Mouse (Mus musculus): Measurements from ENCODE around the gene Pfn1. TPM values are rescaled to one million over a fixed set of nuclear protein-coding genes. Genes with fewer than 3 reads are reported as not detected.

Pfn1 gene
- total and polyA plus RNA-seq, 2 experiments from 2014 or later = 408 to 687 TPM

DNA sequence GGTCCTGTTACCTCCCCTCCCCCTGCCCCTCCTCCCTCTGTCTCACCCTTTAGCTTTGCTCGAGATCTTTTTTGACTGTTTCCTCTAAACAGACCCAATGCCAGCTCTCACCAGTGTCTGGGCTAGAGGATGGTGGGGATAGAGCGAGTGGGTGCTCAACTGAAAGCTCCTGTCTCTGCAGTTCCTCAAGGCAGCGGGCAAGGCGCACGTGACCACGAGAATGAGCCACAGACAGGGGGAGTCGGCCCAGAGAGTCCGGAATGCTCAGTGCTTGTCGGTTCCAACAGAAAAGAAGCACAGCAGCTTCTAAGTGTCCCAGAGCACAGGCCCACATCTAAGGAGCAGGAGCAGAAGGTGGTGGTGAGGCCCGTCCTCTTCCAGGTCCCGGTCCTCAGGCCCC, 20.1 kb upstream of the Pfn1 start:
- Histone ChIP-seq H3K9ac (no peak overlapping the region), H3K4me2 (ENCODE audit: low read depth) (no peak overlapping the region), H3K4me1 (ENCODE audit: insufficient read depth) (peaks cover 9% of the 10 kb centered on the region; the same call in 1 of the 2 replicates), H3K27me3 (ENCODE audit: insufficient read depth, low read length) (no peaks in the 10 kb centered on the region), H3K36me3 (ENCODE audit: insufficient read depth) (peaks cover 56% of the 10 kb centered on the region), H3K4me3 (ENCODE audit: low read depth, low read length) (no peak overlapping the region), H3K27ac (ENCODE audit: low read depth, low read length) (no peak overlapping the region), H3K9me3 (ENCODE audit: low read length) (no peaks in the 10 kb centered on the region)
- ATAC-seq (no peak), DNase-seq (no peak)
- WGBS = 63% methylated on average over 11 of the region's 11 CpGs
- TF ChIP-seq CTCF (IDR thresholded peaks at IDR 0.05; ENCODE audit: low read depth) = no peak

- Histone ChIP-seq H3K27ac (ENCODE audit: low read depth, low read length) (no peak overlapping the region), H3K36me3 (ENCODE audit: insufficient read depth) (peaks cover 51% of the 10 kb centered on the region), H3K4me2 (ENCODE audit: low read depth) (no peak overlapping the region), H3K9me3 (ENCODE audit: low read length) (no peaks in the 10 kb centered on the region), H3K4me1 (ENCODE audit: insufficient read depth) (peaks cover 9% of the 10 kb centered on the region; the same call in 1 of the 2 replicates), H3K9ac (no peak overlapping the region), H3K27me3 (ENCODE audit: insufficient read depth, low read length) (no peaks in the 10 kb centered on the region), H3K4me3 (ENCODE audit: low read depth, low read length) (no peak overlapping the region)
- 65% methylated on average over 6 of the region's 6 CpGs for WGBS
- ATAC-seq = no peak
- TF ChIP-seq CTCF (IDR thresholded peaks at IDR 0.05; ENCODE audit: low read depth) = no peak
- no peak for DNase-seq
Measured at GRCm38 (mm10) chr11:70674014-70674413, 19.6 kb upstream of the Pfn1 start.

- no peak for TF ChIP-seq CTCF (IDR thresholded peaks at IDR 0.05; ENCODE audit: low read depth)
- no peak overlapping the region for H3K9ac ChIP-seq
- H3K4me2 ChIP-seq (ENCODE audit: low read depth) = no peak overlapping the region
- no peaks in the 10 kb centered on the region for H3K9me3 ChIP-seq (ENCODE audit: low read length)
- DNase-seq (no peak), ATAC-seq (no peak)
- H3K27ac ChIP-seq (ENCODE audit: low read depth, low read length) = 0 out of 2 replicates have a peak overlapping the region, but pooled peaks have one; percentile 15
- no peaks in the 10 kb centered on the region for H3K27me3 ChIP-seq (ENCODE audit: insufficient read depth, low read length)
- no peak overlapping the region for H3K4me3 ChIP-seq (ENCODE audit: low read depth, low read length)
- WGBS = 79% methylated on average over 16 of the region's 16 CpGs
- peaks cover 35% of the 10 kb centered on the region for H3K36me3 ChIP-seq (ENCODE audit: insufficient read depth)
- H3K4me1 ChIP-seq (ENCODE audit: insufficient read depth) = peaks cover 9% of the 10 kb centered on the region; the same call in 1 of the 2 replicates
Measured at GRCm38 (mm10) chr11:70671333-70672047, 17.0 kb upstream of the Pfn1 start.

GRCm38 (mm10) chr11:70670483-70670882, 16.0 kb upstream of the Pfn1 start:
- 35% methylated on average over 14 of the region's 14 CpGs for WGBS
- ATAC-seq = no peak
- peaks cover 9% of the 10 kb centered on the region; the same call in 1 of the 2 replicates for H3K4me1 ChIP-seq (ENCODE audit: insufficient read depth)
- H3K4me3 ChIP-seq (ENCODE audit: low read depth, low read length) = peak overlapping the region; percentile 70
- peak overlapping the region; percentile 80 for H3K9ac ChIP-seq
- H3K9me3 ChIP-seq (ENCODE audit: low read length) = no peaks in the 10 kb centered on the region
- H3K36me3 ChIP-seq (ENCODE audit: insufficient read depth) = peaks cover 27% of the 10 kb centered on the region
- H3K27ac ChIP-seq (ENCODE audit: low read depth, low read length) = peak overlapping the region; percentile 97
- TF ChIP-seq CTCF (IDR thresholded peaks at IDR 0.05; ENCODE audit: low read depth) = no peak
- peak overlapping the region; percentile 87 for H3K4me2 ChIP-seq (ENCODE audit: low read depth)
- no peak for DNase-seq
- no peaks in the 10 kb centered on the region for H3K27me3 ChIP-seq (ENCODE audit: insufficient read depth, low read length)

GRCm38 (mm10) chr11:70669582-70670345, 15.3 kb upstream of the Pfn1 start:
- peak overlapping the region; percentile 80 for H3K9ac ChIP-seq
- DNase-seq (peak; percentile 79), ATAC-seq (peak; percentile 12)
- peaks cover 26% of the 10 kb centered on the region for H3K36me3 ChIP-seq (ENCODE audit: insufficient read depth)
- H3K4me3 ChIP-seq (ENCODE audit: low read depth, low read length) = peak overlapping the region; percentile 70
- H3K9me3 ChIP-seq (ENCODE audit: low read length) = no peaks in the 10 kb centered on the region
- peaks cover 9% of the 10 kb centered on the region; the same call in 1 of the 2 replicates for H3K4me1 ChIP-seq (ENCODE audit: insufficient read depth)
- H3K4me2 ChIP-seq (ENCODE audit: low read depth) = peak overlapping the region; percentile 87
- WGBS = 4% methylated on average over 31 of the region's 31 CpGs
- peak; percentile 63 for TF ChIP-seq CTCF (IDR thresholded peaks at IDR 0.05; ENCODE audit: low read depth)
- peak overlapping the region; percentile 97 for H3K27ac ChIP-seq (ENCODE audit: low read depth, low read length)
- no peaks in the 10 kb centered on the region for H3K27me3 ChIP-seq (ENCODE audit: insufficient read depth, low read length)

DNA sequence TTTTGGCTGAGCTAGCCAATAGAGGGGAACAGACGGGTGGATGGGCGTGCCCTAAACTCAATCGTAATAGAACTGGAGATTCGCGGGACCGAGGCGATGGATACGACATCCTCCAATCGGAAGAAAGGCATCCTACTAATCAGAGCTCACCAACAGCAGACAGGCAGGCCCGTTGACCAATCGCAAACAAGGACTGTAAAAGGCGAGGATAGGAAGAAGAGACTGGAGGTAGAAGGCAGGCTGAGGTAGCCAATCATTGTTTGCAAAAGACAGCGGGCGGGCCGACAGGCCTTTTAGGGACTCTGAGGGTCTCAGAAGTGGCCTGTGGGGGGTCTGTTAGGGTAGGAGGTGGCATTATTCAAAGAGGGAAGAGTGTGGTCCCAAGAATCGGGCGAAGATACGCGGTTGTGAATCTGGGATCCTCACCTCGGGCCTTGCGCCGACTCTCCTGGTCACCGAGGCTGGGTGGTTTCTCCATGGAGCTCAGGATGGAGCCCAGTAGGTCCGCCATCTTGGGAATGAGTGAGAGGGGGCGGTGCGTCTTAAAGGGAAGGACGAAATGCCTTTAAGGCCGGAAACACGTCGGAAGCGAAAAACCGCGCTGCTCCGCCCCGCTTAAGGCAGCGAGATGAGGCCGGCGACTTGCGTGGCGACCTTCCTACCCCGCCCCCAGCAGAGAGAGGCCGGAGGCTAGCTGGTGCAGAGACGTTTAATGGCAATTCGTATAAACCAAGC, 14.5 kb upstream of the Pfn1 start, which contains the start of gene Spag7:
Spag7 (minus strand) TSS at position 646 of the 735 bp plus-strand sequence.
- peak within 1 kb of the TSS; percentile 90 for H3K4me2 ChIP-seq (ENCODE audit: low read depth)
- H3K9me3 ChIP-seq (ENCODE audit: low read length) = no peaks in the 10 kb centered on the region
- ATAC-seq = peak; percentile 96
- under 1% methylated on average over 44 of the region's 44 CpGs for WGBS
- H3K27me3 ChIP-seq (ENCODE audit: insufficient read depth, low read length) = no peaks in the 10 kb centered on the region
- TF ChIP-seq CTCF (IDR thresholded peaks at IDR 0.05; ENCODE audit: low read depth) = no peak
- peak within 1 kb of the TSS; percentile 80 for H3K9ac ChIP-seq
- H3K36me3 ChIP-seq (ENCODE audit: insufficient read depth) = peaks cover 27% of the 10 kb centered on the region
- peak within 1 kb of the TSS; percentile 70 for H3K4me3 ChIP-seq (ENCODE audit: low read depth, low read length)
- DNase-seq = peak; percentile 99
- peak within 1 kb of the TSS; percentile 97 for H3K27ac ChIP-seq (ENCODE audit: low read depth, low read length)
- H3K4me1 ChIP-seq (ENCODE audit: insufficient read depth) = peaks cover 9% of the 10 kb centered on the region; the same call in 1 of the 2 replicates
